Mouse (Mus musculus) liver, postnatal 0 days (tissue): ENCODE measurements around the gene Scamp3.

ENCODE experiments used
- CTCF ChIP-seq: sonication (generic); IDR thresholded peaks from 2 replicates; pipeline ENCODE4 v1.5.1; 2016; ENCODE audit warnings: antibody characterized with exemption, low read depth
- EP300 ChIP-seq: IDR thresholded peaks from 2 replicates; pipeline ENCODE4 v1.6.1; 2016; ENCODE audit warnings: antibody characterized with exemption, low read depth, mild to moderate bottlenecking

DNA sequence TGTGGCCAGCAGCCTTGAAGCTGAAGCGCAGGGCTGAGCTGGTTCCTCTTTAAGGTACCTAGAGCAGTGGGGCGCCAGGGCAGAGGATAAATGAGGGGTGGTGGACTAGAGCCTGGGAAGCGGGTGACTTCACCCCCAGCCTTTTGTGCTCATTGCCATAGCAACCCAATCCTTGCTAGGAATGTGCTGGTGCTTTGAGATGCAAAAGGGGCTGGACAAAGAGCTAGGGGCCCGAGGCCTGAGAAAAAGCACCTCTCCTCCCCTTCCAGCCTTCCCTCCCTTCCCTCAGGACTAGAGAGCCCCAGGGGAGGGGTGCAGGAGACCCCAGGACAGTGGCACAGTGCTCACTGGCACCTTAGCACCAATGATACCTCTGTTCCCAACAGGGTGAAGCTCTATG lies 48.6 kb downstream of the Scamp3 start:
- TF ChIP-seq CTCF (no peak), EP300 (no peak)
